Mouse (Mus musculus) stomach, postnatal 0 days (tissue): Measurements from ENCODE around the gene Gpr183.

ENCODE experiments used
- CTCF ChIP-seq: IDR thresholded peaks from 2 replicates; pipeline ENCODE4 v1.5.1; 2016; ENCODE audit warnings: antibody characterized with exemption, low read depth, mild to moderate bottlenecking, moderate library complexity
- EP300 ChIP-seq: optimal IDR thresholded peaks from 2 replicates; pipeline ENCODE3; 2016; ENCODE audit warnings: antibody characterized with exemption

GRCm38 (mm10) chr14:121954129-121954528, 10.9 kb downstream of the Gpr183 start:
- TF ChIP-seq EP300 (no peak), CTCF (no peak)
